Mouse (Mus musculus) regulatory T cell (primary cell): ENCODE results near the gene Ak2.

Source experiments
- in situ Hi-C: fragments of 300-600 bp; cut with MboI, MseI; formaldehyde crosslinking; loops from one replicate; pipeline ENCODE4 v1.15.1; 2025; ENCODE audit warnings: high pct_unique_total_duplicates

Gene Ak2

GRCm38 (mm10) chr4:129047721-129048421, 56.1 kb downstream of the Ak2 start:
- in situ Hi-C loops: no loop called here

- in situ Hi-C loops: no loop called here
Observed at GRCm38 (mm10) chr4:129048501-129049305, 56.9 kb downstream of the Ak2 start.

- in situ Hi-C loops: no loop called here
Observed at GRCm38 (mm10) chr4:129049306-129050011, 57.7 kb downstream of the Ak2 start.

GRCm38 (mm10) chr4:129050365-129050764, 58.6 kb downstream of the Ak2 start:
- in situ Hi-C loops: no loop called here

- in situ Hi-C loops: no loop called here
Observed at GRCm38 (mm10) chr4:129050901-129051417, 59.2 kb downstream of the Ak2 start.

- in situ Hi-C loops: no loop called here
Observed at GRCm38 (mm10) chr4:129051461-129052183, 59.9 kb downstream of the Ak2 start.

GRCm38 (mm10) chr4:129054757-129055156, 63.0 kb downstream of the Ak2 start:
- in situ Hi-C loops: no loop called here

- in situ Hi-C loops: no loop called here
Observed at GRCm38 (mm10) chr4:129055562-129055961, 63.8 kb downstream of the Ak2 start.

- in situ Hi-C loops: no loop called here
Observed at GRCm38 (mm10) chr4:129057533-129058206, 65.9 kb downstream of the Ak2 start.

- in situ Hi-C loops: no loop called here
Observed at GRCm38 (mm10) chr4:129058207-129059092, 66.7 kb downstream of the Ak2 start, which contains the start of gene Rnf19b. TSS of gene Rnf19b (plus strand) at chr4:129058271.

GRCm38 (mm10) chr4:129059125-129059551, 67.4 kb downstream of the Ak2 start:
- in situ Hi-C loops: no loop called here

- in situ Hi-C loops: no loop called here
Observed at GRCm38 (mm10) chr4:129059922-129060321, 68.2 kb downstream of the Ak2 start.
